ENCODE assay signal across 9 mouse cellular contexts in the genomic region with DNA sequence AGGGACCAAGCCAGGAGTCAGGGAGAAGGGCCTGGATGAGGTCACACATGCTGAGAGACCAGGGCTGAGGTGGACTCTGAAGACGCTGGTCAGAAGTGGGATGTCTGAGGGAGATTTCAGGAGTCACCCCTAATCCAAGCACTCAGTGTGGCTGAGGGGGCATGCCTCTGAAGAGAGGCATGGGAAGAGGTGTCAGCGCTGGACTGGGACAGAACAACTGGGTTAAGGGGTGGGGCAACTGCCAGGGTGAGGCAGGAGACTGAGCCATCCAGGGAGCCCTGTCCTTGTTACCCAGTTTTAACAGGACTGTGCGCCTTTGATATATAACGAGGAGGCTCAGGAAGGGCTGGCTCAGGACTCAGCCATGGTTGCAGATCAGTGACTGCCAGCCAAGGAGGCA. TPM values are rescaled to one million over a fixed set of nuclear protein-coding genes. Genes with fewer than 3 reads are reported as not detected.
DNase-seq lines count a peak whose midpoint lies in the region; ATAC-seq and TF ChIP-seq lines count a peak whose summit lies in the region.
"Had no signal": no experiment of that assay in that cellular context is flagged by ENCODE, and none has a peak within 500 bp of the region (broad histone marks: within the 10 kb centered on the region; RNA-seq: fewer than 3 reads in every experiment).

No protein-coding gene starts in this region.

- 0 out of 2 replicates have a peak, but pooled peaks have one; percentile 8 for ATAC-seq in cerebellum, adult (ENCODE audit: insufficient number of reproducible peaks, low FRiP score, low TSS enrichment)
- no peak for ATAC-seq in embryonic facial prominence, embryonic 13.5 days (ENCODE audit: insufficient number of reproducible peaks, insufficient read depth, low FRiP score, low TSS enrichment, low read depth)

- H3K27me3 ChIP-seq in kidney, adult 2 months (replicated peaks; ENCODE audit: control insufficient read depth, insufficient read depth, low read length) = no peaks in the 10 kb centered on the region
- no peaks in the 10 kb centered on the region for H3K27me3 ChIP-seq in embryonic facial prominence, embryonic 13.5 days

- no peaks in the 10 kb centered on the region for H3K9me3 ChIP-seq in embryonic facial prominence, embryonic 13.5 days
- H3K9me3 ChIP-seq: hindbrain, embryonic 12.5 days had no signal

- no peak overlapping the region for H3K4me2 ChIP-seq in embryonic facial prominence, embryonic 13.5 days

- H3K9ac ChIP-seq in embryonic facial prominence, embryonic 13.5 days = 0 out of 2 replicates have a peak overlapping the region, but pooled peaks have one; percentile 16

- H3K27ac ChIP-seq in kidney, adult 2 months (ENCODE audit: insufficient read depth, low read depth, low read length) = peak overlapping the region; percentile 53
- H3K27ac ChIP-seq in embryonic facial prominence, embryonic 13.5 days = no peak overlapping the region

- TF ChIP-seq CTCF in kidney, adult 2 months (conservative IDR thresholded peaks at IDR 0.05; ENCODE audit: insufficient read depth, insufficient read length, low read depth, low read length) = no peak

- 43% methylated on average over 4 of the region's 4 CpGs for WGBS in kidney, adult 2 months
- 73% methylated on average over 4 of the region's 4 CpGs for WGBS in embryonic facial prominence, embryonic 13.5 days

- H3K4me1 ChIP-seq in kidney, adult 2 months (ENCODE audit: control insufficient read depth, insufficient read depth, low read length) = no peaks in the 10 kb centered on the region; the same call in 1 of the 2 replicates
- peaks cover 24% of the 10 kb centered on the region for H3K4me1 ChIP-seq in embryonic facial prominence, embryonic 13.5 days

- no peak for TF ChIP-seq POLR2A in kidney, adult 2 months (IDR thresholded peaks at IDR 0.05; ENCODE audit: low read depth, low read length)

- H3K4me3 ChIP-seq in kidney, adult 2 months (ENCODE audit: insufficient read depth, low read depth, low read length) = no peak overlapping the region
- H3K4me3 ChIP-seq in embryonic facial prominence, embryonic 13.5 days = no peak overlapping the region
- H3K4me3 ChIP-seq: hindbrain, embryonic 12.5 days had no signal

- no peaks in the 10 kb centered on the region; the same call in none of the 2 replicates for H3K36me3 ChIP-seq in kidney, adult 2 months (ENCODE audit: control insufficient read depth, insufficient read depth, low read length)
- H3K36me3 ChIP-seq in embryonic facial prominence, embryonic 13.5 days = peaks cover 30% of the 10 kb centered on the region

- DNase-seq in cerebellum, adult 9-10 months = no peak
- no peak for DNase-seq in kidney, adult 2 months
- DNase-seq in kidney, adult 11 months = no peak
- DNase-seq in MN1 (ENCODE audit: low spot score) (peak; percentile 19), adipocyte (ENCODE audit: low spot score) (no peak)
- no peak for DNase-seq in urinary bladder, postnatal 10 days (ENCODE audit: low spot score)

RNA-seq across cellular contexts. Expression of a gene that starts 51.2 kb away (rescaled TPM):
- 0.53 and 0.58 TPM in 2 replicates for polyA plus RNA-seq in kidney, adult 2 months (2012; rRNA removed)
- polyA plus RNA-seq in embryonic facial prominence, embryonic 13.5 days (2015; fragmentation: Nextera tagmentation; extraction: Ambion mirVana) = 27.1 and 28.3 TPM in 2 replicates

Comparison
In these comparisons a context has a peak if more than half of its experiments do, and no peak if none do; other contexts are left out.
1. RNA of a gene that starts 51.2 kb away (polyA plus RNA-seq): 27.1 to 28.3 TPM in embryonic facial prominence, embryonic 13.5 days; 0.53 to 0.58 TPM in kidney, adult 2 months; every median in the first group is over 10 times any median in the second.